Mouse (Mus musculus): Measurements from ENCODE around the gene Dhrs13. TPM values are rescaled to one million over a fixed set of nuclear protein-coding genes. Genes with fewer than 3 reads are reported as not detected.

Dhrs13 gene
- total RNA-seq (2023): 1 to 10 TPM; 3.0 to 3.5 TPM

DNA sequence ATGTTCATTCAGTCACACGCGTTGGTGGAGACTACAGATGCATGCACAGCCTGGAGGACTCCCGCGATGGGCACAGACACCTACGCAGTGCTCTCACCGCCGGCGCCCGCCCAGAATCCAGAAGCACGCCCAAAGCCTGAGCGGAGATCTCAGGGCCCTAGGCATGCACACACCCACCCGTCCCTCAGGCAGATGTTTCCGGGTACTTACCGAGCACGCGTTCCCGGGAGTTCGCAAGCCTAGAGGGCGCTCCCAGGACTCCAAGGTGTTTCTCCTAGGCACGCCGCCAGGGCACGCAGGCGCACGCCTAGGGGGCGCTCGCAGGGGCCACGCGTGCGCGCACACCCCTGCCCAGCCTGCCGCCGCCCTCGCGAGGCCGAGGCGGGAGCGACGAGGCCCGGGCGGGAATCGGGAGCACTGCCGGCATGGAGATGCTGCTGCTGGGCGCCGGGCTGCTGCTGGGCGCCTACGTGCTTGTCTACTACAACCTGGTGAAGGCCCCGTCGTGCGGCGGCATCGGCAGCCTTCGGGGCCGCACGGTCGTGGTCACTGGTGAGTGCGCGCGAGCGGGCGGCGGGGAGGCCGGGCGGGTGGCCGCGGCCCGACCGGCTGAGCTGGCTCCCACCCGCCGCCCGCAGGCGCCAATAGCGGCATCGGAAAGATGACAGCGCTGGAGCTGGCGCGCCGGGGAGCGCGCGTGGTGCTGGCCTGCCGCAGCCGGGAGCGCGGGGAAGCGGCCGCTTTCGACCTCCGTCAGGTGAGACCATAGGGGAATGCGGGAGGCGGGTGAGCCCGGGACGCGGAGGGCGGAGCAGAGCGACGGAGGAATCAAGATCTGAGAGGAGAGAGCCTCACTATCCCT lies at the start of gene Dhrs13:
Gene Dhrs13 (plus strand): TSS at position 334 of the 862 bp plus-strand sequence.

DNA sequence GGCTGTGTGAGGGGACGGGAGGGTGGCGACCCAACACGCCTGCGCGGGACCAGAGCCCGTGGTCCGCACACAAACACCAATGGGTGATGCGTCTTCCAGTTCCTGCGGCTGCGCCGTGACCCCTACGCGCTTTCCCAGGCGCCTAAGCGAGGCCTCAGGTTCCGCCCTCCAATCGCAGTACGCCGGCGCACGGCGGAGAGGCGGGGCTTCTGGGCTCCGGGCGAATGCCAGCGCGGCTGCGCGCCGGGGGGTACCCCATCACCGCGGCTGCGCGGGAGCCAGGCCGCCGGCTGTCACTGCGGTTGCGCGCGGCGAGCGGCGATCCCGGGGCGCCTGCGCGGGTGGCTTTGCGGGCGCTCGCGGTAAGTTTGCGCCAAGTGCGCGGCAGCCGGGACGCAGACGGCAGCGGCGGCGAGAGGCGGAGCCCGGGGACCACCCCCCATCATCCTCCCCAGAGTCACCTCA lies 49.6 kb upstream of the Dhrs13 start, which contains the start of gene Phf12:
Gene Phf12 (plus strand): TSS at position 314 of the 465 bp plus-strand sequence.

GRCm38 (mm10) chr11:78037831-78038752 lies 6.0 kb downstream of the Dhrs13 start, which contains the start of gene Flot2:
Flot2 (plus strand) TSS chr11:78037931.

DNA sequence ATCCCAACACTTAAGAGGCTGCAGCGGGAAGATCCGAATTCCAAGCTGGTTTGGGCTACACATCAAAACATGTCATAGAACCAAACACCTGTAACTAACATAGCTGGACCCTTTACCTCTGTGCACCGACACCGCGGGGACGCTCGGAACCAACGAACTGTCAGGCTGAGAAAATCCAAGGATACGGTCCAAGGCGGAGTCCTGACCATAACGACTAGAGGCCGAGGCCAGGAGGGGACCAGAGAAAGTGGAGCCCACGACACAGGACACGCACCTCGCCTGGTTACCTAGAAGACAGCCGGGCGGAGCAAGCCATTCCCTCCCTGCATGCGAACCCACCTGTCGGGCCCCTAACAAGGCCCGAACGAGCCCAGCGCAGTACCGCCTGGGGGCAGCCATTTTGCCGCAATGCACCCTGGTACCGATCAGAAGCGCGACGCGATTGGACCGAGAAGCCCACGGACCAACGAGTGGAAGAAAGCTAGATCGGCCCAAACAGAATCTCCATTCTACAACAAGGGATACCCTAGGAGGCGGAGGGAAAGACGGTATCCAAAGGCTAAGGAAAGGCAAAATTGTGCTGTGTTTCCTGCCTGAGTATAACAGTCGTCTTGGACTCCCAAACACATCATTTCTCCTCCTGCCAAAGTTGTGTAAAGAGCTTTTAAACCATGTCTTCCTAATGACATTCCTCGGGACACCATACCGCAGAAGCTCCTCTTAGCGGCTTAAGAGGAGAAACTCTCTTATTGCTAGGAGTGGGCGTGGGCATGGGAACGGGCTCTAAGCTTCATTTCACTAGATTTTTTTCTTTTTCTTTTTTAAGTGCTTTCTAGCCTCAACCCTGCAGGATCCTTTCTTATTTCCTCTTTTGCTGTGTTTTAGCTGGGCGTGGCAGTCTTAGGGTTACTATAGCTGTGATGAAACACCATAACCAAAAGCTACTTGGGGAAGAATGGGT lies 48.2 kb downstream of the Dhrs13 start, which contains the start of gene Eral1:
Gene Eral1 (minus strand): TSS at position 423 of the 961 bp plus-strand sequence.

Other genes with a start within 250 kb of the Dhrs13 start
- gene Gm10277, start 244.5 kb upstream of the Dhrs13 start, total RNA-seq (2023): not detected
- gene Pipox, start 138.2 kb upstream of the Dhrs13 start, total RNA-seq (2023): not detected
- gene Sez6, start 101.5 kb upstream of the Dhrs13 start, total RNA-seq (2023): not detected
- gene Phf12, start 49.5 kb upstream of the Dhrs13 start, total RNA-seq (2023): 10 to 100 TPM; 80.1 to 87.9 TPM
- 100 to 1,000 TPM; 133 to 140 TPM for gene Flot2, start 5.7 kb downstream of the Dhrs13 start, total RNA-seq (2023)
- 10 to 100 TPM; 15.4 to 16.7 TPM for gene Eral1, start 48.1 kb downstream of the Dhrs13 start, total RNA-seq (2023)
- gene Fam222b, start 62.4 kb downstream of the Dhrs13 start, total RNA-seq (2023): 10 to 100 TPM; 41.9 to 50.7 TPM
- 1 to 10 TPM; 6.3 to 8.1 TPM for gene Traf4, start 133.3 kb downstream of the Dhrs13 start, total RNA-seq (2023)
- gene Nek8, start 144.4 kb downstream of the Dhrs13 start, total RNA-seq (2023): 1 to 10 TPM; 4.3 to 7.2 TPM
- 1 to 10 TPM; 6.0 to 7.4 TPM for gene Tlcd1, start 144.4 kb downstream of the Dhrs13 start, total RNA-seq (2023)
- gene Rpl23a, start 151.3 kb downstream of the Dhrs13 start, total RNA-seq (2023): 1,000 to 10,000 TPM; 1,117 to 1,118 TPM
- gene Rab34, start 156.2 kb downstream of the Dhrs13 start, total RNA-seq (2023): under 1 TPM in 1 of 2 experiments, not detected in 1; 0.46 TPM
- gene Proca1, start 161.1 kb downstream of the Dhrs13 start, total RNA-seq (2023): 1 to 10 TPM; 1.1 to 1.3 TPM
- gene Sdf2, start 213.5 kb downstream of the Dhrs13 start, total RNA-seq (2023): 10 to 100 TPM; 42.7 to 43.7 TPM
- 10 to 100 TPM; 40.2 to 42.4 TPM for gene Supt6, start 213.7 kb downstream of the Dhrs13 start, total RNA-seq (2023)
- 10 to 100 TPM; 60.2 to 60.8 TPM for gene 2610507B11Rik, start 229.5 kb downstream of the Dhrs13 start, total RNA-seq (2023)